Mouse (Mus musculus) adrenal gland, adult 8-10 months (tissue): ENCODE data around the gene Sp3. TPM values are rescaled to one million over a fixed set of nuclear protein-coding genes. Genes with fewer than 3 reads are reported as not detected.
"Not testable (repeated sequence)": the region's sequence is repeated elsewhere in the genome, so short reads cannot be mapped to it uniquely, and the experiment has no call there.

ENCODE experiments used
- DNase-seq: peaks from one replicate; pipeline ENCODE4 v3.0.0; 2022
- total RNA-seq, 4 experiments: library from RNA; stranded (reverse); gene quantifications; 2 replicates each; pipeline ENCODE4 v1.2.4; 2022

Gene Sp3
- total RNA-seq, 4 experiments from 2014 or later, result 50.9 to 64.7 (median 60.2) TPM

DNA sequence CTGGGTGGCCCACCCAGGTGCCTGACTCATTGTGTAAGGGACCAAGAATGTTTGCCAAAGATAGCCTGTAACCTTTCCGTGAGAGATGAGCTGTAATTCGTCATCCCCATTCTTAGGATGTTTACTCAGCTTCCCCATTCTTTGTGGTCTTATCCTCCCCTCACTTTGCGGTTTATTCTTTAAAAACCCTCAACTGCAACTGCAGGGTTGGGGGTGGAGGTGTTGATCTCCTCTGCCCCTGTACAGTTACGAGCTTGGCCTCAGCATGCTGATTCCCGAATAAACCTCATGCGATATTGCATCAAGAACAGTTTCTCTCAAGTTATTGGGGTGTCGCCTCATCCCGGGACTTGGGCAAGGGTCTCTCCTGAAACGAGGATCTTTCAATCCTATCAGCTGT is 8.7 kb upstream of the Sp3 start:
- DNase-seq, result not testable (repeated sequence)

DNA sequence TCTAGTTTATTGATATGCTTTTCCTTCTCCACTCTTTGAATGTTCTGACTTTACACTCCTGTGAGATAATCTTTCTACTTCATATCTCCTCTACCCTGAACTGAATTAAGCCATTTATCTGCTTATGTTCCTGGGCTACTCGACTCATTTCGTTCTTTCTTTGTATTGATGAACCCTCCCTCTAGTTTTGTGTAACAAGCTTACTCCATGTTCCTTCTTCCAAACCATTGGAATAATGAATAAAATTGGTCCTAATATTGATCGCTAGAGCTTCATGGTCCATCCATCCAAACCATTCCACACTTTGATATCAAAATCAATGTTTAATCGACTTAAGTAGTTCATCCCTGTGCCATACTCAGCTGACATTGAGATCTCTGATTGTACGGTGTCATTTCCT is 6.4 kb upstream of the Sp3 start, which contains the start of gene Gm11084:
Gene Gm11084, minus strand, starts transcription at position 101 of the 400 bp plus-strand sequence.
- DNase-seq, result no peak

- DNase-seq, result no peak
Measured at GRCm38 (mm10) chr2:72985516-72985915, 5.3 kb upstream of the Sp3 start.

DNA sequence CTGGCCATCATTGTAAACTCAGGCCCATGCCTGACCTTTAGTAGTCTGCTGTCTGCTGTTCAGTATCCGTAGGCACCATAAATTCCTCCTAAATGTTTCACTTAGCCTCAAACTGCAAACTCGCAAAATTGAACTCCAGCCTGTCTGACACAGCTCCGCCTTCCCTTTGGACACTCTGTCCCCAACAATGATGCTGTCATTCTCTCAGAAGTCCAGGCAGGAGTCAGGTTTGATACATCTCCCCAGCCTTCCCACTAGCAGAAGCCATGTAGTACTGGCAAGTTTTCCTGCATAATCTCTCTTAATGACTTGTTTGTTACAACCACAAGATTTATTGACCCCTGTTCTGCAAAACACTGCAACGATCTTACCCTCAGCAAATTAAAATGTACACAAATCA is 4.6 kb upstream of the Sp3 start:
- no peak for DNase-seq

GRCm38 (mm10) chr2:72983211-72983610 is 3.0 kb upstream of the Sp3 start:
- DNase-seq, result no peak

GRCm38 (mm10) chr2:72982110-72982785 is 2.0 kb upstream of the Sp3 start:
- DNase-seq, result no peak

DNA sequence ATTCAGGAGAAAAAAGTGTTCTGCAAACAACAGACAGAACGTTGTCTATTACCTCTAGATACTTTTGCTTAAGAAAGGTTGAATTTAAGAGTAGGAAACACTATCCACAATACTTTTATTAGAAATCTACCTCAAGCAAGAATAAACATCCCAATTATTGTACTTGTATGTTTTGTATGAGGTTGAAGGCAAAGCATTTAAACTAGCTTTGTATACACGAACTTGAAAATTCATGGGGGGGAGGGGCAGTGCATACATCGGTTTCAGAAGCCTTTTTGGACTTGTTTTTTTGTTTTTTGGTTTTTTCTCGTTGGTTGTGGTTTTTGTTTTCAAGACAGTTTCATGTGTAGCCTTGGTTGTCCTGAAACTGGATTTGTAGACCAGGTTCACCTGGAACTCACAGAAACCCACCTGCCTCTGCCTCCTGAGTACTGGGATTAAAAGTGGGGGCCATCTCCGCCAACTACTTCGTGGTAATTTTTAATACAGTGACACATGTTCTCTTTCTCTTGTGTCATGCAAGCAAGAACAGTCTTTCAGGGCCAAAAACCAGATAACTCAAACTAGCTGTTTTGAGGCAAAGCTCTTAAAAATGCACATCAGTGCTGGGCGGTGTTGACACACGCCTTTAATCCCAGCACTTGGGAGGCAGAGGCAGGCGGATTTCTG is 1.3 kb upstream of the Sp3 start:
- no peak for DNase-seq

GRCm38 (mm10) chr2:72981075-72981420 is 802 bp upstream of the Sp3 start:
- no peak for DNase-seq

DNA sequence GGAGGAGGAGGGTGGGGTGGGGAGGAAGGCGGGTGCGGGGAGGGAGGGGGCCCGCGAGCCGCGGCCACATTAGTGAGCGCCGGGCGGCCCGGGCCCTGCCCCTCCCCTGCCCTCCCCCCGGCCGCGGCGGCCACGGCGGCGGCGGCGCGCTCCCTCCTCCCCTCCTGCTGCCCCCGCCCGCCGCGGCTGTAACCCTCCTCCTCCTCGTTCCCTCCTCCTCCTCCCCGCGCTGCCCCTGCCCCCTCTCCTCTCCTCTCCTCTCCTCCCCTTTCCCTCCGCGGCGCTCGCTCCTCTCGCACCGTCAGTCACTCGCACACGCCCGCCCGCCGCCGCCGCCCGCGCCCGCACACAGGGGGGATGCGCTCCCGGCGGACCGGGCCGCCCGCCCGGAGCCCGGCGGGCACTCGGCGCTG is 581 bp downstream of the Sp3 start:
- DNase-seq, result peak; percentile 85

DNA sequence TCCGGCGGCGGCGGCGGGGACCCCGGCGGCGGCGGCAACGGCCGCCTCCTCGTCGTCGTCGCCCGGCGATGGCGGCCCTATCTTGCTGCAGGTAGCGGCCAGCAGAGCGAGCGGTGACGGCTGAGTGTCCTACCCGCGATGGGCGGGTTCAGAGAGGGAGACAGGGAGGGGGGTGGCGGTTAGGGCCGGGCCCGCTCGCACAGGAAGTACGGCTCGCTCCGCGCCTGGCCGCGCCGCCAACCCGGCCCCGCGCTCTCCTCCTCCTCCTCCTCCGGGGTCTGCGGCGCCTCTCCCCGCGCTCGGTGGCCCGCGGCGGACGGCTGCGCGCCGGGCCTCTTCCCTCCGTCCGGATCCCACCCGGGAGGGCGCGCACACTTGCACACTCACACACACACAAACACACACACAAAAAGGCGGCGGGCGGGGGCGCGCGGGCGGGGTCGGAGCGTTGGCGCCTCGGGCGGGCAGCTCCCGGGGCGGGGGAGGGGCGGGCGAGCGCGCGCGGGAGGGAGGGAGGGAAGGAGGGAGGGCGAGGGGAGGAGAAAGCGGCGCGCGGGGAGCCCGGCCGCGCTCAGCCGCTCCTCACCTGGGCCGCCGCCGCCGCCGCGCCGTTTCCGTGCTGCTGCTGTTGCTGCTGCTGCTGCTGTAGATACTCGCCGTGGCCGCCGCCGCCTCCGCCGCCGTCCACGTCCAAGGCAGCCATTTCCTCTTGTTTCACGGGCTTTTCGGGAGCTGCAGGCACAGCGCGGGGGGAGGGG is 1.2 kb downstream of the Sp3 start:
- DNase-seq, result peak; percentile 86

DNA sequence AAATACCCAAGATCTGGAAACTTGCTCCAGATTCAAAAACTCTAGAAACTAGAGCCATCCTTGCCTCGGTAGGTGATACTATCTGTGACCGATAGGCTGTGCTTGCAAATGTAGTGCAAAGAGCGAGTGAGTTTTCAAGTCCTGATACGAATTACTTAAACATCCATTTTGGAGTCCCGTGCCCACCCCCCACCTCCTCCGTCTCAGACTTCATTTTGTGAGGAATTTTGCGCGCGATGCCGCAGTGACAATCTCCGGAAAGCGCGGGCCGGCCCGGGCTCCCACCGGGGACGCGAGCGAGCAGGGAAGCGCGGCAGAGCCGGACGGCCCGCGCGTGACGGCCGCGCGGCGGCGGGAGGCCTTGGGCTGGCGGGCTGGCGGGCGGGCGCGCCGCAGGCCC is 1.8 kb downstream of the Sp3 start:
- peak; percentile 44 for DNase-seq

- DNase-seq, result no peak
Measured at GRCm38 (mm10) chr2:72977272-72977671, 3.0 kb downstream of the Sp3 start.

- no peak for DNase-seq
Measured at GRCm38 (mm10) chr2:72976036-72976435, 4.2 kb downstream of the Sp3 start.

DNA sequence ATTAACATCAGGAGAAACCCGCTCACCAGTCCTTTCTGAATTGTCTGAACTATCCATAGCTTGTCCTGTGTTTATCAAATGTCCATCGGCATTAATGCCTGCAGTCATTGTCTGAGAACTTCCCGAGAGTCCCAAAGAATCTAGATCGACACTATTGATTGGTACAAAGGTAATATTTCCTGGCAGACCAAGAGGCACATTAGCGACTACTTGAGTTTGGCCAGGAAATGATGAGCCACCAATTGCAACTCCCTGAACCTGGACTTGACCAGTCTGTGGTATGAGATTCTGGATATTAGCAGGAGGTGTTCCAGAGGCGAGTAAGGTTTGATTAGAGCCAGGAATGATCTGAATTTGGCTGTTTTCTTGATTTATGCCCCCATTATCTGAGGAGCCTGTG is 9.4 kb downstream of the Sp3 start:
- no peak for DNase-seq

- DNase-seq, result no peak
Measured at GRCm38 (mm10) chr2:72970302-72970701, 9.9 kb downstream of the Sp3 start.

DNA sequence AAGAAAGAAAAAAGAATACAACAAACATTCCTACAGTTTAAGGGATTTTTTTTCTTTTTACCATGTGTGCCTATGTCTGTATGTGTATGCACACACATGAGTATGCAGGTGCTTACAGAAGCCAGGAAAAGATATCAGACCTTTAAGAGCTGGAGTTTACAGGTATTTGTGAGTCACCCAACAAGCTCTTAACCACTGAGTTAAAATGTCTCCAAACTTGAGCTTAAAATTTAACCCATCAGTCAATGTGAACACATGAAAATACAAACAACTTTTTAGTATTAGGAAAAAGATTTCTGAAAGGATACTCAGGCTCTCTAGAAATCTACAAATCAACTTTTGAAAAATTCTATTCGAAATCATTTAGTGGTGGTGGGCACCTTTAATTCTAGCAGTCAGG is 11.7 kb downstream of the Sp3 start:
- DNase-seq, result no peak

GRCm38 (mm10) chr2:72965450-72965849 is 14.8 kb downstream of the Sp3 start:
- DNase-seq, result no peak

GRCm38 (mm10) chr2:72956415-72956814 is 23.8 kb downstream of the Sp3 start:
- DNase-seq, result no peak

GRCm38 (mm10) chr2:72952979-72953378 is 27.3 kb downstream of the Sp3 start:
- no peak for DNase-seq

DNA sequence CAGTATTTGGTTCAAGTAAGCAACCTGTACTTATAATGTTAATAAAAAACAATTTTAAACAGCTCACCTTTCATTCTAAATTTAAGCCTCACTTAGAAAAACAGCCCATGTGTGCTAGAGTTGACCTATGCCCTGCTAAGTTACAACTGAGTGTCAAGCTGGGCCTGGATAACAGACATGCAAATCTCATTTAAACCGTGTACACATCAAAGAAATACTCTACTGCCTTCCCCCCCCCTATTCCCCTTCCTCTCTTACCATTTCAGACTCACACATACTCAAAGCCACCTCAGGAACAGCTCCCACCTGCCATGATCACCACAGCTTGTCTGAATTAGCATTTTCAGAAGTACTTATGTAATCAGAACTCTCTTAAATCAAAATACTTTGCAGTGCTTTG is 44.3 kb downstream of the Sp3 start:
- no peak for DNase-seq

DNA sequence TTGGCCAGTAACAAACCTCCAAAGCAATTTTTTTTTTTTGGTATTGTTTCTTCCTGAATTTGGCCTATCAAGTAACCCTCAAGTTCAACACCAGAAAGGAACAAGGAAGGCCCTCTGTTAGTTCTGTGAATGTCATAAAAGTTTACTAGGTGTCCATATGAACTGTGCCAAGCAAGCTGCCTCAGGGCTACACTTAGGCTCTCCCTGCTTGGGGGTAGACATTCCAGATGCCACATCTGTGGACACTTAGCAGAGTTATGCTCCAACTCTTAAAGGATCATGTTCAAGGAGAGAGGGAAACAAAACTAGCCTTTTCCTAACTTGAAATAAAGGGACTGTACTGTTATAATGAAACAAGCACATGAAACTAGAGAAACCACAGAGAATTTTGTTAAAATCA is 48.1 kb downstream of the Sp3 start:
- DNase-seq, result no peak

DNA sequence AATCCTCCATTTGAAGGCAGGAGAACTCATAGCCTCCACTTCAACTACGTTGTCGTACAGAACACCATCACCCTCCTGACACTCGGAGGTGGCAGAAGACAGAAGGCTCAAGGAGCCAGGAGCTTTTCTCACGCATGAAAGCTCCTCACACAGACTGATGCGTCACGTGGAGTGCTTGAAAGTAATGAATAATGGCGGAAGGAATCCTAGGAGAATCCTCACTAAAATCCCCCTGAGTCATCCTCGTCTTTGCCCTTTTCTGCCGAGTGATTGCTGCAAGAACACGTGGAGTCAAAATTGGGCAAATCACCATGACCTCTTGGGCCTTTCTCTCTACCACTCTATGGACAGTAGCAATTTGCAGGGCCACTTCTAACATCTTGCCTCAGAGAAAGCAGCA is 55.3 kb downstream of the Sp3 start:
- no peak for DNase-seq

DNA sequence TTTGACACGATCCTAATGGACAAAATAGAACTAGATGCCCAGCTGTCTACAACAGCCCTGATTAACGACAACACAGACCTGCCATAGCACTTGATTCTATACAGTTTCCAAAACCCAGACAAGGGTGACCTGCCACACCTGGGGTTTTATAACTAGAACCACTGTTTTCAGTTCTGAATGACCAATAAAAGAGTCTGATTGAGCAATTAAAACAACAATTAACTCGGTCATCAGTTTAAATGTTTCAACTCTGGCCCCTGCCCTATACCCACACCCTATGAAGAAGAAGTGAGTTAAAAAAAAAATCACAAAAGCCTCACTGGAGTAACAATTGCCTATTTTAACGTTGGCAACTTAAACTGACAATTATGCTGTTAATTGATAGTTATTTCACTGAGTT is 64.1 kb downstream of the Sp3 start:
- DNase-seq, result no peak
